Mouse (Mus musculus): Measurements from ENCODE around the gene Chtop. TPM values are rescaled to one million over a fixed set of nuclear protein-coding genes. Genes with fewer than 3 reads are reported as not detected.
A peak's percentile ranks its signal among the peaks of the same experiment; 100 is the strongest.

Gene Chtop
- polyA plus RNA-seq (2015; fragmentation: Nextera tagmentation; extraction: Ambion mirVana): 161 and 164 TPM in 2 replicates

DNA sequence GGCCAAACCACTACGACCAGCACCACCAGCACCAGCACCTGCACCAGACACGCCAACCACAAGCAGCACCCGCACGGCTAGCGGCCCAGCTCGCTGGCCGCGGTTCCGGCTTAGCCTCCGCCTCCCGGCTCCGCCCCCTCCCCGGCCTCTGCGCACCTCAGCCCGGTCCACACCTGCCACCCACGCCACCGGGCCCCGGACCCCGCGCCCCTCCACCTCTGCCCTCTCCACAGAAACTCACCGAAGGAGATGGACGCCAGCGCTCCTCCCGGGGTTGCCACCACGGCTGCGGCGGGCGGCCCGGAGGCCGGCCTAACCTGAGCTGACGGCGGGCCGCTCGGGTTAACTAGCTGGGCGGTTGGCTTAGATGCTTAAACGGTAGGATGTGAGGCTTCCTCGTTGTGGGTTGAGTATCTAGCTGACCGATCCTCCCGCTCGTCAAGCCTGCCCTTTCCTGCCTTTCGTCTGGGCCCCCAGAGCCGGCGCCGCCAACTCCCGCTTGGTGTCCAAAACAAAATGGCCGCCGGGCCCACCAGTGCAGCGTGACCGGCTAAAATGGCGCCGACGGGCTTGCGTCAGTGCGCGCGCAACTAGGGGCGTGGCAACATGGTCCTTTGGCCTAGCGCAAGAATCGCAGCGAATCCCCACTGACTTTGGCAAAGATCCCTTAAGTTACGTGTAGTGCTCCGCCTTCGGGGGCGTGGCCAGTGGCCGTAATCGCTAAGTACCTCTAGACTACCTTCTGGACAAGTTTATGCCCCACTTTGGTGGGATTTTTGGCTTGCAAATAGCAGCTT is at the start of gene Chtop:
TSS of gene Chtop (minus strand) at position 549 of the 797 bp plus-strand sequence.
- peaks cover 16% of the 10 kb centered on the region for H3K27me3 ChIP-seq (replicated peaks; ENCODE audit: control insufficient read depth, insufficient read depth, low read length)
- under 1% methylated on average over 61 of the region's 66 CpGs for whole genome bisulfite sequencing
- peak within 1 kb of the TSS; percentile 85 for H3K4me3 ChIP-seq (ENCODE audit: low read length)
- peaks cover 15% of the 10 kb centered on the region for H3K36me3 ChIP-seq (ENCODE audit: control insufficient read depth, insufficient read depth, low read length)
- H3K4me2 ChIP-seq (ENCODE audit: low read length): peak within 1 kb of the TSS; percentile 67
- H3K9ac ChIP-seq (ENCODE audit: low read depth, low read length): peak within 1 kb of the TSS; percentile 98
- peaks cover 16% of the 10 kb centered on the region for H3K4me1 ChIP-seq (ENCODE audit: control insufficient read depth, insufficient read depth, low read depth, low read length)
- peak within 1 kb of the TSS; percentile 97 for H3K27ac ChIP-seq (ENCODE audit: low read depth, low read length)
- ATAC-seq: peak; percentile 94
- no peaks in the 10 kb centered on the region for H3K9me3 ChIP-seq (ENCODE audit: control insufficient read depth, low read length)

DNA sequence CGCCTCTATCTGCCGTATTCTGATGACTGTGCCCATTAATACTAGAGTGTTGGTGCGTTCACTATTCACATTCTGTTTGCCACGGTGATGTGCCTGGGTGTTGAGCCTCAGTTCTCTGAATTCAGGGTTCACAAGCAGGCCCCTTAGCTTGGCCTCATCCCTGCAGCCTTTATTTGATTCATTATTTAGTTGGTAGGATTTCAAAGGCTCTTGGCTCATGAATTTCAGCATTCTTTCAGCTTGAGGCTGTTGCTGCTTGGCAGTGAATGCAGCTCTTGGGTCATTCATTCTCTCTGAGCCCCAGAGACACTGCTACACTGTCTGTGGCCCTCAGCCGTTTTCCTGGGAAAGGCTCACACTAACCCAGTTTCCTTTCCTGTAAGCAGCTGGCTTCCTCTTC is 46.7 kb upstream of the Chtop start:
- Histone ChIP-seq H3K27ac (ENCODE audit: low read depth, low read length) (no peak overlapping the region; the same call in 1 of the 2 replicates), H3K4me1 (ENCODE audit: control insufficient read depth, insufficient read depth, low read depth, low read length) (no peaks in the 10 kb centered on the region), H3K4me2 (ENCODE audit: low read length) (no peak overlapping the region), H3K27me3 (replicated peaks; ENCODE audit: control insufficient read depth, insufficient read depth, low read length) (no peaks in the 10 kb centered on the region), H3K9me3 (ENCODE audit: control insufficient read depth, low read length) (no peaks in the 10 kb centered on the region), H3K36me3 (ENCODE audit: control insufficient read depth, insufficient read depth, low read length) (no peaks in the 10 kb centered on the region), H3K4me3 (ENCODE audit: low read length) (no peak overlapping the region), H3K9ac (ENCODE audit: low read depth, low read length) (no peak overlapping the region)
- peak; percentile 95 for ATAC-seq
- WGBS: 28% methylated on average over 5 of the region's 5 CpGs

DNA sequence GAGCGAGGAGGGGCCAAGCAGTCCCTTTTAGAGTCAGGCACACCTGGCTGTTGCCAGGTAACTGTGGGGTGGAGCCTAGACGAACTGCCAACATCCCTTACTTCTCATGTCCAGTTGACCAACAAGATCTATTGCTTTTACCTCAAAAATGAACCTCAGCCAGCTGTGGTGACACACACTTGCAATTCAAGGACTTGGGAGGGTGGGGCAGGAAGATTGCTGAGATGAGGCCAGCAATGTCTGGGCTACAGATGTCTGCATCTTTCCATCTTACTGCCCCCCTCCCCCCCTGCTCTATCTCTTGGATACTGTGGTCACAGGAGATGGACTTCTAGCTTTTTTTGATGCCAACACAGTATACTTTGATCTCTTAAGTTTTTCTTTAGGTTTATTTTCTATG is 42.9 kb upstream of the Chtop start:
- no peak overlapping the region for H3K27ac ChIP-seq (ENCODE audit: low read depth, low read length)
- WGBS: 83% methylated on average over 2 of the region's 2 CpGs
- no peaks in the 10 kb centered on the region for H3K36me3 ChIP-seq (ENCODE audit: control insufficient read depth, insufficient read depth, low read length)
- H3K9me3 ChIP-seq (ENCODE audit: control insufficient read depth, low read length): no peaks in the 10 kb centered on the region
- no peak overlapping the region for H3K4me3 ChIP-seq (ENCODE audit: low read length)
- no peaks in the 10 kb centered on the region for H3K4me1 ChIP-seq (ENCODE audit: control insufficient read depth, insufficient read depth, low read depth, low read length)
- no peak for ATAC-seq
- H3K27me3 ChIP-seq (replicated peaks; ENCODE audit: control insufficient read depth, insufficient read depth, low read length): no peaks in the 10 kb centered on the region
- no peak overlapping the region for H3K9ac ChIP-seq (ENCODE audit: low read depth, low read length)
- H3K4me2 ChIP-seq (ENCODE audit: low read length): no peak overlapping the region

DNA sequence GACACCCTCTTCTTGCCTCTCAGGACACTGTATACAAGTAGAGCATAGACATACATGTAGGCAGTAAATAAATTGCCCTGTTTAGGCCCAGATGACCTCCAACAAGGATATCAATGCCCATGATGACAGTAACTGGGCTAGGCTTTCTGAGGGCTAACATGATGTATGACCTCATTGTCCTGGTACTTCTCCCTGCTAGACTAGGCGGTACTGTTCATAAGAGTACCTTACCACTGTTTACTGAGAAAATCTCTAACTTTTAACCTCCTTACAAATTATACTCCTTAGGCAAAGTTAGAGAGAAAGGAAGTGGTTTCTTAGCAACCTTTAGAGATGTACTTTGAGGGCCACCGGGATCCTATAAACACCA is 41.1 kb upstream of the Chtop start:
- no peak for ATAC-seq
- Histone ChIP-seq H3K27me3 (replicated peaks; ENCODE audit: control insufficient read depth, insufficient read depth, low read length) (no peaks in the 10 kb centered on the region), H3K27ac (ENCODE audit: low read depth, low read length) (no peak overlapping the region), H3K4me1 (ENCODE audit: control insufficient read depth, insufficient read depth, low read depth, low read length) (no peaks in the 10 kb centered on the region), H3K4me2 (ENCODE audit: low read length) (no peak overlapping the region), H3K36me3 (ENCODE audit: control insufficient read depth, insufficient read depth, low read length) (no peaks in the 10 kb centered on the region), H3K9me3 (ENCODE audit: control insufficient read depth, low read length) (no peaks in the 10 kb centered on the region), H3K4me3 (ENCODE audit: low read length) (no peak overlapping the region), H3K9ac (ENCODE audit: low read depth, low read length) (no peak overlapping the region)
- 86% methylated on average over 2 of the region's 2 CpGs for WGBS

DNA sequence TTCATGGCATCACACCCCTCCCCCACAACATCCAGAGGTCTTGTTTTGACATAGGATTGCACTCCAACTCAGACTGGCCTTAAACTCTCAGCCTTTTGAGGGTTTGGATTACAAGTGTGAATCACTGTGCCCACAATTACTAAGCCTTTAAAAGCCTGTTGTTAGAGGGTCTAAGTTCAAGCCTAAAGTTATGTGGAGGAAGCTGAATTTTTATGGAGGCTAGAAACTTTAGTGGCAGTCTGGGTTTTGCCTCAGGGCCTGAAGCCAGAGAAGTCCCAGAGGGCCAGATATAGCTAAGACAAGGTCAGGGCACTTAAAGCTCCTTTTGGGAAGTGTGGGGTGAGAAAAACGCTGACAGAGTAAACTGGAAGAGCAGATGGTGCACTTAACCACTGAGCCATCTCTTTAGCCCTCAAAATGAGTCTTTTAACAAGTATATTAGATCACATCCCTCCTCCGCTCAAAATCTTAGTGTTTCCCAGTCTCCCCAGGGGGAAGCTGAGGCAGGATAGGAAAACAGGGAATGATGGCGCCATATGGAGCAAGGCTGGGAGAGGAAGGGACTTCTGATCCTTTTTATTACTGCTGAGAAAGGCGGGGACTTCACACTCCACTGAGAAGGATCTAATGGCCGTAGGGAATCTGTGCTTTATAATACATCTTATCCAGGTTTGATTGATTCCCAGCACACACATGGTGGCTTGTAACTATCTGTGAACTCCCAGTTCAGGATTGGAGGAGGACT is 40.5 kb upstream of the Chtop start:
- Histone ChIP-seq H3K27me3 (replicated peaks; ENCODE audit: control insufficient read depth, insufficient read depth, low read length) (no peaks in the 10 kb centered on the region), H3K4me2 (ENCODE audit: low read length) (no peak overlapping the region), H3K4me1 (ENCODE audit: control insufficient read depth, insufficient read depth, low read depth, low read length) (no peaks in the 10 kb centered on the region), H3K9me3 (ENCODE audit: control insufficient read depth, low read length) (no peaks in the 10 kb centered on the region), H3K9ac (ENCODE audit: low read depth, low read length) (no peak overlapping the region), H3K36me3 (ENCODE audit: control insufficient read depth, insufficient read depth, low read length) (no peaks in the 10 kb centered on the region), H3K27ac (ENCODE audit: low read depth, low read length) (no peak overlapping the region), H3K4me3 (ENCODE audit: low read length) (no peak overlapping the region)
- 61% methylated on average over 5 of the region's 5 CpGs for WGBS
- ATAC-seq: no peak

DNA sequence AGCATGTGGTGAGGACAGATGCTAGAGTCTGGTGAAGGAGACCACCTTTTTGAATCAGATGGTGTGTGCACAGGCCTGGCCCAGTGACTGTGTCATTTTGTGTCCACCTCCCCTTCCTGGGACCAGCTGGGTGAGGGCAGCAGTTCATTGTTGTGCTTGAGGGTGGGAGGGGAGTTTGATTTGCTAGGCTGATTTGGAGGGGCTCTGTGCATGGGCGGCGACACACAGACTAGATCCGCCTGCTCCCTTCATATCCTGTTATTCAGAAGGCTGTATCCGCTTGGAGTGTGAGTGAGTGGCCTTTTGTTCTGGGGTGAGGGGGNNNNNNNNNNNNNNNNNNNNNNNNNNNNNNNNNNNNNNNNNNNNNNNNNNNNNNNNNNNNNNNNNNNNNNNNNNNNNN is 31.6 kb upstream of the Chtop start:
- Histone ChIP-seq H3K9ac (ENCODE audit: low read depth, low read length) (0 out of 2 replicates have a peak overlapping the region, but pooled peaks have one; percentile 7), H3K27ac (ENCODE audit: low read depth, low read length) (peak overlapping the region; percentile 17; the same call in 1 of the 2 replicates), H3K4me1 (ENCODE audit: control insufficient read depth, insufficient read depth, low read depth, low read length) (peaks cover 4% of the 10 kb centered on the region; the same call in 1 of the 2 replicates), H3K4me2 (ENCODE audit: low read length) (peak overlapping the region; percentile 15), H3K36me3 (ENCODE audit: control insufficient read depth, insufficient read depth, low read length) (no peaks in the 10 kb centered on the region), H3K4me3 (ENCODE audit: low read length) (no peak overlapping the region), H3K9me3 (ENCODE audit: control insufficient read depth, low read length) (no peaks in the 10 kb centered on the region), H3K27me3 (replicated peaks; ENCODE audit: control insufficient read depth, insufficient read depth, low read length) (no peaks in the 10 kb centered on the region)
- 35% methylated on average over 4 of the region's 4 CpGs for WGBS
- ATAC-seq: peak; percentile 68

DNA sequence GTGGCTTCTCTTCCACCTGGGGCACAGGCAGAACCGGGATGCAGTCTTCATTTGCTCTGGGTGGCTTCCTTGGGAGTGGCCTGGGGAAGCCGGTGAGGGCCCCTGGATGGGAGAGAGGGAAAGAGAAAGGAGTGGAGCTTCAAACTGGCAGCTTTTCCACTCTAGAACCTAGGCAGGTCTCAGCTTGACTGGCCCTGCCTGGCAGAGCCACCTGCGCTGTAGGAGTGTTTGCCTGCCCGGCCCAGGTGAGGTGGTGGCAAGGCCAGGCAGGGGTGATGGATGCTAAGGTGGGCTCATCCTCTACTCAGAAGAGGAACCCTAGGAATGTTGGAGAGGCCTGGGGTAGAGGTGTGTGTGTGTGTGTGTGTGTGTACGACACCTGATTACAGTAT is 28.6 kb upstream of the Chtop start:
- Histone ChIP-seq H3K9me3 (ENCODE audit: control insufficient read depth, low read length) (no peaks in the 10 kb centered on the region), H3K4me2 (ENCODE audit: low read length) (peak overlapping the region; percentile 37; the same call in 1 of the 2 replicates), H3K4me1 (ENCODE audit: control insufficient read depth, insufficient read depth, low read depth, low read length) (peaks cover 4% of the 10 kb centered on the region; the same call in 1 of the 2 replicates), H3K4me3 (ENCODE audit: low read length) (no peak overlapping the region), H3K36me3 (ENCODE audit: control insufficient read depth, insufficient read depth, low read length) (no peaks in the 10 kb centered on the region), H3K27me3 (replicated peaks; ENCODE audit: control insufficient read depth, insufficient read depth, low read length) (no peaks in the 10 kb centered on the region), H3K27ac (ENCODE audit: low read depth, low read length) (no peak overlapping the region), H3K9ac (ENCODE audit: low read depth, low read length) (no peak overlapping the region; the same call in 1 of the 2 replicates)
- WGBS: 84% methylated on average over 5 of the region's 5 CpGs
- ATAC-seq: no peak

DNA sequence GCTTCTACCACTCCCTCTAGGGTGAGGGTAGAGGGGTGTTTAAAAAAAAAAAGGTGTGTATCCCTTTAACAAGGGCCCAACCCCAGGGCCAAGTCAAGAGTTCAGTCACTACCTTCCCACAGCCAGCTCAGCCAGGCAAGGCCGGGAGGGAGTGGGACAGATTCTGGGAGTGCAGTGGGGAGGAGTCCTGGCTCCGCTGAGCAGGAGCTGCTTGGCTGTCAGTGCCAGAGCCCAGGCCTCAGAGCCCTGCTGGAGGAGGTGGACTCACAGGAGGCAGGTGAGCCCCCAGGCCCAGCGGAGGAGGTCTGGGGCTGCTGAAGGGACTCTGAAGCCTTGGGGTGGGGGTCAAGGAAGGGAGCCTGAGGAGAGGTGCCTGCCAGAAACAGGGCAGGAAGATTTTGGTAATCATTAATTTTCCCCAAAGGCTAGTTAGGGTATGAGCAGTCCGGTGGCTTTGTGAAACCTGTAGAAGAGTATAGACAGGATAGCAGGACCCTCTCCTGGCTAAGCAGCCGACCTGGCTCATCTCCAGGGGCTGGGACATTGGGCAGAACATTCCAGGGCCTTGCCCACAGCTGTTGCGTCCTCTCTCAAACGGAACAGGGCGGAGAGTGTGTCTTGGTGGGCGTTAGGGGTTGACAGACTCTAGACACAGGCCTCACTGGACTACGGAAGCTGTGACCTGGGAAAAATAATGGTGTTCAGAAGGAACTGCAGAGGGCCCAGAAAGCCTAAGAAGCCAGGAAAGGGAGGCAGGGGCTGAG is 28.0 kb upstream of the Chtop start, which contains the start of gene S100a16:
TSS of gene S100a16 (plus strand) at position 114 of the 764 bp plus-strand sequence.
- no peaks in the 10 kb centered on the region for H3K9me3 ChIP-seq (ENCODE audit: control insufficient read depth, low read length)
- H3K4me3 ChIP-seq (ENCODE audit: low read length): peak within 1 kb of the TSS; percentile 17; the same call in 1 of the 2 replicates
- no peak within 1 kb of the TSS for H3K27ac ChIP-seq (ENCODE audit: low read depth, low read length)
- peaks cover 4% of the 10 kb centered on the region; the same call in 1 of the 2 replicates for H3K4me1 ChIP-seq (ENCODE audit: control insufficient read depth, insufficient read depth, low read depth, low read length)
- no peaks in the 10 kb centered on the region for H3K27me3 ChIP-seq (replicated peaks; ENCODE audit: control insufficient read depth, insufficient read depth, low read length)
- no peak; the same call in 1 of the 2 replicates for ATAC-seq
- no peaks in the 10 kb centered on the region for H3K36me3 ChIP-seq (ENCODE audit: control insufficient read depth, insufficient read depth, low read length)
- peak within 1 kb of the TSS; percentile 37; the same call in 1 of the 2 replicates for H3K4me2 ChIP-seq (ENCODE audit: low read length)
- 41% methylated on average over 10 of the region's 10 CpGs for WGBS
- H3K9ac ChIP-seq (ENCODE audit: low read depth, low read length): peak within 1 kb of the TSS; percentile 41

Measured in hindbrain, embryonic 16.5 days (tissue).